In genomic region chr17:74043754-74044153, GRCm38 (mm10) we compare ENCODE assay signal across 14 mouse cellular contexts. TPM values are rescaled to one million over a fixed set of nuclear protein-coding genes. Genes with fewer than 3 reads are reported as not detected.
DNase-seq lines count a peak whose midpoint lies in the region; ATAC-seq and TF ChIP-seq lines count a peak whose summit lies in the region.
"Had no signal": no experiment of that assay in that cellular context is flagged by ENCODE, and none has a peak within 500 bp of the region (broad histone marks: within the 10 kb centered on the region; RNA-seq: fewer than 3 reads in every experiment).

No protein-coding gene starts in this region.

- no peak overlapping the region for H3K27ac ChIP-seq in embryonic facial prominence, embryonic 14.5 days (replicated peaks; ENCODE audit: low read depth, low read length)
- no peak overlapping the region for H3K27ac ChIP-seq in embryonic facial prominence, embryonic 10.5 days (replicated peaks)
- no peak overlapping the region for H3K27ac ChIP-seq in midbrain, postnatal 0 days (ENCODE audit: low read depth, low read length)
- no peak overlapping the region for H3K27ac ChIP-seq in midbrain, embryonic 13.5 days
- no peak overlapping the region for H3K27ac ChIP-seq in neural tube, embryonic 15.5 days (replicated peaks)
- H3K27ac ChIP-seq: hindbrain, embryonic 15.5 days; lung, embryonic 15.5 days had no signal

- 0 out of 2 replicates have a peak, but pooled peaks cover 6% of the 10 kb centered on the region for H3K4me1 ChIP-seq in embryonic facial prominence, embryonic 14.5 days (ENCODE audit: control insufficient read depth, insufficient read depth, low read length)
- peaks cover 13% of the 10 kb centered on the region for H3K4me1 ChIP-seq in embryonic facial prominence, embryonic 10.5 days
- H3K4me1 ChIP-seq in midbrain, postnatal 0 days (ENCODE audit: insufficient read depth, low read length), result peaks cover 6% of the 10 kb centered on the region; the same call in 1 of the 2 replicates
- H3K4me1 ChIP-seq in midbrain, embryonic 13.5 days (replicated peaks), result peaks cover 17% of the 10 kb centered on the region
- peaks cover 15% of the 10 kb centered on the region for H3K4me1 ChIP-seq in neural tube, embryonic 15.5 days
- H3K4me1 ChIP-seq: lung, embryonic 15.5 days had no signal

- no peaks in the 10 kb centered on the region for H3K36me3 ChIP-seq in embryonic facial prominence, embryonic 14.5 days (ENCODE audit: control insufficient read depth, insufficient read depth, low read length)
- no peaks in the 10 kb centered on the region for H3K36me3 ChIP-seq in embryonic facial prominence, embryonic 10.5 days (replicated peaks)
- H3K36me3 ChIP-seq in midbrain, postnatal 0 days (ENCODE audit: insufficient read depth, low read length), result no peaks in the 10 kb centered on the region
- no peaks in the 10 kb centered on the region for H3K36me3 ChIP-seq in midbrain, embryonic 13.5 days
- H3K36me3 ChIP-seq in neural tube, embryonic 15.5 days, result no peaks in the 10 kb centered on the region
- H3K36me3 ChIP-seq: hindbrain, embryonic 15.5 days; lung, embryonic 15.5 days had no signal

- peak; percentile 60; the same call in 1 of the 2 replicates for ATAC-seq in embryonic facial prominence, embryonic 14.5 days (ENCODE audit: low read depth)
- ATAC-seq in midbrain, postnatal 0 days (ENCODE audit: low FRiP score), result no peak
- ATAC-seq in midbrain, embryonic 13.5 days, result no peak
- no peak for ATAC-seq in neural tube, embryonic 15.5 days (ENCODE audit: low FRiP score)
- ATAC-seq in megakaryocyte, adult 5-6 weeks (ENCODE audit: poor library complexity, severe bottlenecking), result no peak

- no peak overlapping the region for H3K9ac ChIP-seq in embryonic facial prominence, embryonic 14.5 days (ENCODE audit: low read depth, low read length)
- H3K9ac ChIP-seq in midbrain, postnatal 0 days (replicated peaks; ENCODE audit: low read length, poor library complexity, severe bottlenecking), result no peak overlapping the region
- H3K9ac ChIP-seq in midbrain, embryonic 13.5 days (replicated peaks), result no peak overlapping the region
- no peak overlapping the region for H3K9ac ChIP-seq in neural tube, embryonic 15.5 days (replicated peaks)
- H3K9ac ChIP-seq: hindbrain, embryonic 15.5 days; lung, embryonic 15.5 days had no signal

- DNase-seq in embryonic facial prominence, embryonic 14.5 days (ENCODE audit: low spot score), result peak; percentile 16
- DNase-seq in embryonic facial prominence, embryonic 10.5 days (ENCODE audit: low spot score), result no peak
- peak; percentile 14 for DNase-seq in midbrain, postnatal 0 days (ENCODE audit: low spot score)
- peak; percentile 49 to 64 for DNase-seq in cerebellum, postnatal 14 days
- DNase-seq in layer of hippocampus, postnatal 36 days, result peak; percentile 21 to 24

- H3K4me2 ChIP-seq in embryonic facial prominence, embryonic 14.5 days (ENCODE audit: low read depth, low read length), result no peak overlapping the region
- H3K4me2 ChIP-seq in midbrain, postnatal 0 days (ENCODE audit: low read depth, low read length, poor library complexity, severe bottlenecking), result no peak overlapping the region
- H3K4me2 ChIP-seq in midbrain, embryonic 13.5 days (replicated peaks), result no peak overlapping the region
- H3K4me2 ChIP-seq in neural tube, embryonic 15.5 days, result no peak overlapping the region
- H3K4me2 ChIP-seq: hindbrain, embryonic 15.5 days; lung, embryonic 15.5 days had no signal

- H3K9me3 ChIP-seq in embryonic facial prominence, embryonic 14.5 days (ENCODE audit: control insufficient read depth, low read length), result no peaks in the 10 kb centered on the region
- no peaks in the 10 kb centered on the region for H3K9me3 ChIP-seq in embryonic facial prominence, embryonic 10.5 days
- H3K9me3 ChIP-seq in midbrain, postnatal 0 days (ENCODE audit: low read length), result no peaks in the 10 kb centered on the region
- H3K9me3 ChIP-seq in midbrain, embryonic 13.5 days, result no peaks in the 10 kb centered on the region
- H3K9me3 ChIP-seq in neural tube, embryonic 15.5 days (replicated peaks), result no peaks in the 10 kb centered on the region
- H3K9me3 ChIP-seq: hindbrain, embryonic 15.5 days; lung, embryonic 15.5 days had no signal

- peaks cover 42% of the 10 kb centered on the region for H3K27me3 ChIP-seq in embryonic facial prominence, embryonic 14.5 days (replicated peaks; ENCODE audit: control insufficient read depth, insufficient read depth, low read length)
- H3K27me3 ChIP-seq in embryonic facial prominence, embryonic 10.5 days (replicated peaks; ENCODE audit: low read depth, poor library complexity, severe bottlenecking), result peaks cover 43% of the 10 kb centered on the region
- peaks cover 35% of the 10 kb centered on the region for H3K27me3 ChIP-seq in midbrain, postnatal 0 days (ENCODE audit: insufficient read depth, low read length)
- peaks cover 38% of the 10 kb centered on the region for H3K27me3 ChIP-seq in midbrain, embryonic 13.5 days
- H3K27me3 ChIP-seq in neural tube, embryonic 15.5 days (replicated peaks), result peaks cover 33% of the 10 kb centered on the region

- WGBS in embryonic facial prominence, embryonic 14.5 days, result 66% methylated on average over 4 of the region's 4 CpGs
- WGBS in embryonic facial prominence, embryonic 10.5 days, result 76% methylated on average over 4 of the region's 4 CpGs
- WGBS in midbrain, postnatal 0 days, result 69% methylated on average over 4 of the region's 4 CpGs
- 66% methylated on average over 4 of the region's 4 CpGs for WGBS in midbrain, embryonic 13.5 days
- WGBS in neural tube, embryonic 15.5 days, result 56% methylated on average over 4 of the region's 4 CpGs

- no peak overlapping the region for H3K4me3 ChIP-seq in embryonic facial prominence, embryonic 14.5 days (ENCODE audit: low read depth, low read length)
- H3K4me3 ChIP-seq in embryonic facial prominence, embryonic 10.5 days, result no peak overlapping the region
- no peak overlapping the region for H3K4me3 ChIP-seq in midbrain, postnatal 0 days (ENCODE audit: low read depth, low read length)
- H3K4me3 ChIP-seq in midbrain, embryonic 13.5 days (replicated peaks), result no peak overlapping the region
- no peak overlapping the region for H3K4me3 ChIP-seq in neural tube, embryonic 15.5 days (replicated peaks)
- H3K4me3 ChIP-seq: hindbrain, embryonic 15.5 days; lung, embryonic 15.5 days had no signal

- TF ChIP-seq CTCF in midbrain, postnatal 0 days (IDR thresholded peaks at IDR 0.05), result no peak

RNA-seq across cellular contexts. Expression of gene Srd5a2, which starts 4.0 kb away (rescaled TPM):
- polyA plus RNA-seq in embryonic facial prominence, embryonic 14.5 days (2014; fragmentation: Nextera tagmentation; extraction: Ambion mirVana), result not detected in 2 replicates
- polyA plus RNA-seq in embryonic facial prominence, embryonic 10.5 days (2016; fragmentation: Nextera tagmentation; extraction: Ambion mirVana), result not detected in 2 replicates
- total RNA-seq in midbrain, postnatal 0 days (2014; rRNA removed), result not detected in 2 replicates
- polyA plus RNA-seq in midbrain, postnatal 0 days (2015; fragmentation: Nextera tagmentation; extraction: Ambion mirVana), result 0.10 TPM in 1 of 2 replicates, not detected in the other
- not detected in 2 replicates for polyA plus RNA-seq in midbrain, embryonic 13.5 days (2015; fragmentation: Nextera tagmentation; extraction: Ambion mirVana)
- total RNA-seq in layer of hippocampus, postnatal 36 days (2021), result not detected
- 0.24 and 0.33 TPM in 2 replicates for polyA plus RNA-seq in neural tube, embryonic 15.5 days (2015; fragmentation: Nextera tagmentation; extraction: Ambion mirVana)
- not detected in 2 replicates for total RNA-seq in megakaryocyte, adult 5-6 weeks (2015)
- total RNA-seq in megakaryocyte, adult 5-6 weeks (2017), result not detected in 2 replicates
- total RNA-seq: gastrocnemius, postnatal 4 days; left cerebral cortex, postnatal 25 days had no signal
- polyA plus RNA-seq: forebrain, embryonic 11.5 days; lung, embryonic 15.5 days; stomach, embryonic 14.5 days had no signal
